Mouse (Mus musculus) urinary bladder, postnatal 4 days (tissue): ENCODE data around the gene Hnrnpf.

Experiments used
- DNase-seq, 2 experiments: peaks; one replicate each; pipeline ENCODE4 v3.0.0; 2021 to 2022; ENCODE audit warnings: low spot score in 2 of 2

The Hnrnpf gene

GRCm38 (mm10) chr6:117920659-117921640 is 20.8 kb downstream of the Hnrnpf start:
- no peak for DNase-seq

GRCm38 (mm10) chr6:117922041-117922440 is 21.9 kb downstream of the Hnrnpf start:
- DNase-seq = no peak

- no peak for DNase-seq
Measured at GRCm38 (mm10) chr6:117926871-117927491, 26.9 kb downstream of the Hnrnpf start.

GRCm38 (mm10) chr6:117927955-117928354 is 27.8 kb downstream of the Hnrnpf start:
- DNase-seq = no peak

GRCm38 (mm10) chr6:117928746-117929145 is 28.6 kb downstream of the Hnrnpf start:
- no peak for DNase-seq

- DNase-seq = no peak
Measured at GRCm38 (mm10) chr6:117929945-117930655, 30.0 kb downstream of the Hnrnpf start.

- DNase-seq = no peak
Measured at GRCm38 (mm10) chr6:117932325-117933051, 32.4 kb downstream of the Hnrnpf start.

- no peak for DNase-seq
Measured at GRCm38 (mm10) chr6:117934301-117934700, 34.2 kb downstream of the Hnrnpf start.

- no peak for DNase-seq
Measured at GRCm38 (mm10) chr6:117935681-117936612, 35.8 kb downstream of the Hnrnpf start.

- no peak for DNase-seq
Measured at GRCm38 (mm10) chr6:117937222-117937932, 37.3 kb downstream of the Hnrnpf start, which contains the start of gene Fxyd4. Gene Fxyd4 (minus strand): TSS chr6:117937692.

GRCm38 (mm10) chr6:117938951-117939350 is 38.8 kb downstream of the Hnrnpf start:
- DNase-seq = no peak

- no peak for DNase-seq
Measured at GRCm38 (mm10) chr6:117942769-117943168, 42.6 kb downstream of the Hnrnpf start.

- DNase-seq = no peak
Measured at GRCm38 (mm10) chr6:117943899-117944298, 43.8 kb downstream of the Hnrnpf start.

- no peak for DNase-seq
Measured at GRCm38 (mm10) chr6:117952330-117952729, 52.2 kb downstream of the Hnrnpf start.

GRCm38 (mm10) chr6:117956161-117956560 is 56.0 kb downstream of the Hnrnpf start:
- no peak for DNase-seq

- no peak for DNase-seq
Measured at GRCm38 (mm10) chr6:117956851-117957501, 56.9 kb downstream of the Hnrnpf start.

- DNase-seq = no peak
Measured at GRCm38 (mm10) chr6:117963201-117963600, 63.1 kb downstream of the Hnrnpf start.

- DNase-seq = no peak
Measured at GRCm38 (mm10) chr6:117966729-117967128, 66.6 kb downstream of the Hnrnpf start.
